Mouse (Mus musculus): ENCODE results near the gene Gm17304.

Gm17304 gene

GRCm38 (mm10) chr5:106623337-106623736, 14.4 kb downstream of the Gm17304 start:
- DNase-seq (ENCODE audit: low read depth, low spot score), result no peak

GRCm38 (mm10) chr5:106628369-106629149, 19.7 kb downstream of the Gm17304 start:
- DNase-seq (ENCODE audit: low read depth, low spot score), result no peak

- DNase-seq (ENCODE audit: low read depth, low spot score), result no peak
Measured at GRCm38 (mm10) chr5:106636423-106636946, 27.6 kb downstream of the Gm17304 start.

- no peak for DNase-seq (ENCODE audit: low read depth, low spot score)
Measured at GRCm38 (mm10) chr5:106639627-106640026, 30.7 kb downstream of the Gm17304 start.

GRCm38 (mm10) chr5:106640235-106640809, 31.4 kb downstream of the Gm17304 start:
- DNase-seq (ENCODE audit: low read depth, low spot score), result no peak

- no peak for DNase-seq (ENCODE audit: low read depth, low spot score)
Measured at GRCm38 (mm10) chr5:106641876-106642275, 33.0 kb downstream of the Gm17304 start.

- DNase-seq (ENCODE audit: low read depth, low spot score), result no peak
Measured at GRCm38 (mm10) chr5:106643434-106643833, 34.5 kb downstream of the Gm17304 start.

- DNase-seq (ENCODE audit: low read depth, low spot score), result no peak
Measured at GRCm38 (mm10) chr5:106649441-106649840, 40.5 kb downstream of the Gm17304 start.

- no peak for DNase-seq (ENCODE audit: low read depth, low spot score)
Measured at GRCm38 (mm10) chr5:106649995-106650394, 41.1 kb downstream of the Gm17304 start.

- DNase-seq (ENCODE audit: low read depth, low spot score), result no peak
Measured at GRCm38 (mm10) chr5:106652220-106652753, 43.4 kb downstream of the Gm17304 start.

- DNase-seq (ENCODE audit: low read depth, low spot score), result no peak
Measured at GRCm38 (mm10) chr5:106652790-106653328, 44.0 kb downstream of the Gm17304 start.
